Mouse (Mus musculus): ENCODE results near the gene Polg. TPM values are rescaled to one million over a fixed set of nuclear protein-coding genes. Genes with fewer than 3 reads are reported as not detected.

Gene Polg
- polyA plus RNA-seq, 1 experiment from 2014 or later: 32.1 TPM

DNA sequence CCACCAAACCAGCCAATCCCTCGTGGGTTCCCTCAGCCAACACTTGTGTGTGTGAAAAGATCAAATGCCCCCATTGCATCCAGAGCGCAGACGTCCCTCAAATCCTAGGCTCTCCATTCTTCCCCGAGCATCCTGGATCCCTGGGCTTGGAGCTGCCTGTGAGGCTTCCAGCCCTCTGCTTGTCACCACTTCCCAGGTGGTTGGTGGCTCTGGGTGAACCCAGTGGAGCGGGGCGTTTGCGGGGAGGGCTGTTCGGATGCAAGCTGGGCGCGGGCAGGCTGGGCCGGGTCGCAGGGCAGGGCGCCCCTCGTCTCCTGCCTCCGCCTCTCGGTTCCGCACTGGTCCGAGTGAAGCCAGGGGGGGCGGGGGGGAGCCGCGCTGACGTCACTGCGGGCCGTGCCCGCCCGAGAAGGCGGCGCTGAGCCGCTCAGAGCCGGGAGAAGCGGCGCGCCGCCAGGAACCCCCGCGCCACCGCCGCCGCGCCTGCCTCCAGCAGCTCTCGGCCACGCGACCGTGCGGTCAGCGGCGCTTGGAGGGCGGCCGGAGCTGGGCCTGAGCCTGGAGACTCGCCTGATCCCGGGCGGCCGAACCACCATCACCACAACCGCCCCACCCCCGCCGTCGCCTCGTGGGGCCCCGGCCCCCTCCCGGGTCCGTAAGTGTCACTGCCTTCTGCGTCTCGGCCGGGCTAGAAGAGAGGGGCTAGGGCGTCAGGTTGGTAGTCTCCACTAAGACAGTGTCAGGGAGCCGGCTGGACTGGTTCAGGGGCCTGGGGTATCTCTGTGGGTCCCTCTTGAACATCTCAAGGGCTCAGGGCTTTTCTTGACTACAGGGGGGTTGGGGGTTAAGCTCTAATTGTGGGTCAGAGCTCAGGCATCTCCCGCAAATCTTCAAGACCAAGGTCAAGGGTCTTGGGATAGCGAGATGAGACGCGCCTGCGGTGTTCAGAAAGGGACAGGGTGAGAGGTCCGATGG, 33.7 kb upstream of the Polg start:
- Histone ChIP-seq H3K36me3 (ENCODE audit: control insufficient read depth, insufficient read depth, low read length) (no peaks in the 10 kb centered on the region), H3K4me2 (ENCODE audit: low read depth, severe bottlenecking) (0 out of 2 replicates have a peak overlapping the region, but pooled peaks have one; percentile 3), H3K4me3 (ENCODE audit: low read depth, low read length) (no peak overlapping the region), H3K4me1 (ENCODE audit: control insufficient read depth, insufficient read depth, low read length) (peaks cover 10% of the 10 kb centered on the region), H3K27me3 (ENCODE audit: control insufficient read depth, insufficient read depth, low read length) (peaks cover 97% of the 10 kb centered on the region), H3K9ac (ENCODE audit: low read length) (no peak overlapping the region), H3K9me3 (ENCODE audit: control insufficient read depth, low read length) (no peaks in the 10 kb centered on the region), H3K27ac (replicated peaks; ENCODE audit: low read depth, low read length) (no peak overlapping the region)
- DNase-seq (ENCODE audit: low spot score) (no peak), ATAC-seq (ENCODE audit: insufficient number of reproducible peaks, low FRiP score, low TSS enrichment, low read depth) (no peak; the same call in 1 of the 2 replicates)
- under 1% methylated on average over 66 of the region's 72 CpGs for WGBS

DNA sequence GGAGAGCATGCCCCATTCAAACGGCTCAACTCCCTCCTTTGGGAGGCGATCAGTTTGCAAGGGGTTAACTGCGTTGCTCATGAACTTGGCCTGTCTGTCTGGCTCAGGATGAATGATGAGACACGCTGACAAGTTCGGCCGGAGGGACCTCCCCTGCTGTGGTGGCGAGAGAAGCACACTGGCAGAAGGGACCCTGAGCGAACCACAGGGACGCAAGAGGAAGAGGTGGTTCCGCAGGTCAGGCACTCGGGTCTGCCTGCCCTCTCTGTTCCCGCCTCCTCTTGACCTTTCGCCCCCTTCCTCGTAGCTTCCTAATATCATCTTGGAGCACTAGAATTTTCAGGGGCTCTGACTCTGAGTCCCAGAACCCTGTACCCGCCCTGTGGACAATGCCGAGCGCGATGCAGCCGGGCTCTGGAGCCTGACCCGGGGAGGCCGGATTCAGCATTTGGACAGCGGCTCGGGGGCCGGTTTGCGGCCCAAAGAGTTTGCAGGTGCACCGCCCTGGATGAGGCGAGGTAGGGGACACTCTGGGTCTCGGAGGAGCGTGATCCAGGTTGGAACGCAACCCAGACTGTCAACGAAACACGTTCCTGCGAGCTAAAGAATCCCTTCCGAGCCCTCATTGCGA, 32.9 kb upstream of the Polg start:
- no peaks in the 10 kb centered on the region for H3K9me3 ChIP-seq (ENCODE audit: control insufficient read depth, low read length)
- H3K4me2 ChIP-seq (ENCODE audit: low read depth, severe bottlenecking): no peak overlapping the region
- no peak overlapping the region for H3K4me3 ChIP-seq (ENCODE audit: low read depth, low read length)
- DNase-seq (ENCODE audit: low spot score) (peak; percentile 84), ATAC-seq (ENCODE audit: insufficient number of reproducible peaks, low FRiP score, low TSS enrichment, low read depth) (no peak)
- 1% methylated on average over 35 of the region's 35 CpGs for WGBS
- H3K27me3 ChIP-seq (ENCODE audit: control insufficient read depth, insufficient read depth, low read length): peaks cover 97% of the 10 kb centered on the region
- H3K4me1 ChIP-seq (ENCODE audit: control insufficient read depth, insufficient read depth, low read length): peaks cover 6% of the 10 kb centered on the region; the same call in 1 of the 2 replicates
- no peak overlapping the region for H3K27ac ChIP-seq (replicated peaks; ENCODE audit: low read depth, low read length)
- H3K9ac ChIP-seq (ENCODE audit: low read length): no peak overlapping the region
- no peaks in the 10 kb centered on the region for H3K36me3 ChIP-seq (ENCODE audit: control insufficient read depth, insufficient read depth, low read length)

DNA sequence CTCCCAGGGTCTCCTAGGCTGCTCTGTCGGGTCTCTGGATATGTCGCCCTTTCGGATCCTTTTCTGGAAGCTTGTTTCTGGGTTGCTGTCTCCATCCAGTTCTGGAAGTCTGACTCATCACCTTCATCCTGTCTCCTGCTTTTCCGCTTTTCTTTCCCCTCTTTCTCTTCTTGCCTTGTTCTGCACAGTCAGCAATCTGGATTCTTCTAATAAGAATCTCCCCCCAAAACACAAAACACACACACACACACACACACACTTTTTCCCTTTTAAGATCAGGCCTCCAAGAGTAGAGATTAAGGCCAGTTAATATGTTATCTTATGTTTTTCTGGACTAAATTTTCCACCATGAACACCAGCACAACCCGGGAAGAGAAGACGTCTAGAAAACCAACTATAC, 32.2 kb upstream of the Polg start:
- DNase-seq (ENCODE audit: low spot score): no peak
- Histone ChIP-seq H3K4me3 (ENCODE audit: low read depth, low read length) (no peak overlapping the region), H3K27me3 (ENCODE audit: control insufficient read depth, insufficient read depth, low read length) (peaks cover 92% of the 10 kb centered on the region), H3K36me3 (ENCODE audit: control insufficient read depth, insufficient read depth, low read length) (no peaks in the 10 kb centered on the region), H3K4me1 (ENCODE audit: control insufficient read depth, insufficient read depth, low read length) (peaks cover 6% of the 10 kb centered on the region; the same call in 1 of the 2 replicates), H3K9me3 (ENCODE audit: control insufficient read depth, low read length) (no peaks in the 10 kb centered on the region), H3K9ac (ENCODE audit: low read length) (no peak overlapping the region), H3K4me2 (ENCODE audit: low read depth, severe bottlenecking) (no peak overlapping the region), H3K27ac (replicated peaks; ENCODE audit: low read depth, low read length) (no peak overlapping the region)
- no peak for ATAC-seq (ENCODE audit: insufficient number of reproducible peaks, low FRiP score, low TSS enrichment, low read depth)
- 4% methylated on average over 6 of the region's 6 CpGs for WGBS

DNA sequence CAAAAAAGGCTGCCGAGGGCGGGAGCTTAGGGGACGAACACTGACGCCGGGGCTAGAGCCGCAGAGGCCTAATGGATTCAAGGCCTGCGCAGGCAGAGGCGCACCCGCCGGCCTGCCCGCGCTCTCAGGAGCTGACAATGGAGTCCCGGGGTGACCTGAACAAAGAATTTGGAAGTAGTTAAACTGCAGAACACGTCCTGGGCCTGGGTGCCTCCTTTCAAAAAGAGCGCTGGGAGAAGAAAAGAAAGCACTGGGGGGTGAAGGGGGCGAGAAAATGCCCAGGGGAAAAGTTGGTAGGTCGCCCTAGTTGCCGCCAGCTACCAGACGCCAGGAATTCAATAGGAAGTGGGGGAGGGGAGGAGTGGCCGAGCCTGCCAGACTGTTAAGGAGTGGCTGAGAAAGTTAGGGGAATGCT, 31.5 kb upstream of the Polg start:
- Histone ChIP-seq H3K4me2 (ENCODE audit: low read depth, severe bottlenecking) (0 out of 2 replicates have a peak overlapping the region, but pooled peaks have one; percentile 7), H3K9me3 (ENCODE audit: control insufficient read depth, low read length) (no peaks in the 10 kb centered on the region), H3K27ac (replicated peaks; ENCODE audit: low read depth, low read length) (no peak overlapping the region), H3K36me3 (ENCODE audit: control insufficient read depth, insufficient read depth, low read length) (no peaks in the 10 kb centered on the region), H3K9ac (ENCODE audit: low read length) (no peak overlapping the region), H3K4me1 (ENCODE audit: control insufficient read depth, insufficient read depth, low read length) (peaks cover 6% of the 10 kb centered on the region; the same call in 1 of the 2 replicates), H3K27me3 (ENCODE audit: control insufficient read depth, insufficient read depth, low read length) (peaks cover 86% of the 10 kb centered on the region), H3K4me3 (ENCODE audit: low read depth, low read length) (no peak overlapping the region)
- peak; percentile 63 for DNase-seq (ENCODE audit: low spot score)
- WGBS: 1% methylated on average over 20 of the region's 20 CpGs
- ATAC-seq (ENCODE audit: insufficient number of reproducible peaks, low FRiP score, low TSS enrichment, low read depth): no peak

DNA sequence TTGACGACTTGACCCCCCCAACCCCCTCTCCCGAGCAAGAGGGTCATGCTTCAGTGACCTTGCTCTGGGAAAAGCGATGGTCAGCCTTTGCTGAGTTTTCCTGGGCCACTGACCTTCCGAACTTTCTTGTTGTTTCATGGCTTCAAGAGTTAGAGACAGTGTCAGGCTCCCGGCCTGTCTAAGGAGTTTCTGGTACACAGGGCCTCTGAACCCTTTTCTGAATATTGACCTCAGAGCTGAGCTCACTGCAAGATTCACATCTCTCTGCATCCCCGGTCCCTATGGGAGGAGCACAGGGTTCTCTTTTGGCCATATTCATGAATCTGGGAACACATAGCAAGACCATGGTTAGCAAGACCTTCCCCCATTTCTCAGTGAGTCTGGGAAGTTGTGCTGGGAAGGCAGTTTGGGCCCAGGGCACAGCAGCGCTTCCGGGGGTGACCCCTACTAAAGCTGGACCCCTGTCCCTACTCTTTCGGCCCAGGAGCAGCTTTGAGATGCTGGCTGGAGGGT, 30.7 kb upstream of the Polg start:
- Histone ChIP-seq H3K9me3 (ENCODE audit: control insufficient read depth, low read length) (no peaks in the 10 kb centered on the region), H3K27ac (replicated peaks; ENCODE audit: low read depth, low read length) (no peak overlapping the region), H3K4me2 (ENCODE audit: low read depth, severe bottlenecking) (no peak overlapping the region), H3K36me3 (ENCODE audit: control insufficient read depth, insufficient read depth, low read length) (no peaks in the 10 kb centered on the region), H3K9ac (ENCODE audit: low read length) (no peak overlapping the region), H3K4me3 (ENCODE audit: low read depth, low read length) (no peak overlapping the region), H3K4me1 (ENCODE audit: control insufficient read depth, insufficient read depth, low read length) (peaks cover 6% of the 10 kb centered on the region; the same call in 1 of the 2 replicates), H3K27me3 (ENCODE audit: control insufficient read depth, insufficient read depth, low read length) (peaks cover 77% of the 10 kb centered on the region)
- ATAC-seq (ENCODE audit: insufficient number of reproducible peaks, low FRiP score, low TSS enrichment, low read depth) (no peak), DNase-seq (ENCODE audit: low spot score) (no peak)
- WGBS: 4% methylated on average over 9 of the region's 9 CpGs

DNA sequence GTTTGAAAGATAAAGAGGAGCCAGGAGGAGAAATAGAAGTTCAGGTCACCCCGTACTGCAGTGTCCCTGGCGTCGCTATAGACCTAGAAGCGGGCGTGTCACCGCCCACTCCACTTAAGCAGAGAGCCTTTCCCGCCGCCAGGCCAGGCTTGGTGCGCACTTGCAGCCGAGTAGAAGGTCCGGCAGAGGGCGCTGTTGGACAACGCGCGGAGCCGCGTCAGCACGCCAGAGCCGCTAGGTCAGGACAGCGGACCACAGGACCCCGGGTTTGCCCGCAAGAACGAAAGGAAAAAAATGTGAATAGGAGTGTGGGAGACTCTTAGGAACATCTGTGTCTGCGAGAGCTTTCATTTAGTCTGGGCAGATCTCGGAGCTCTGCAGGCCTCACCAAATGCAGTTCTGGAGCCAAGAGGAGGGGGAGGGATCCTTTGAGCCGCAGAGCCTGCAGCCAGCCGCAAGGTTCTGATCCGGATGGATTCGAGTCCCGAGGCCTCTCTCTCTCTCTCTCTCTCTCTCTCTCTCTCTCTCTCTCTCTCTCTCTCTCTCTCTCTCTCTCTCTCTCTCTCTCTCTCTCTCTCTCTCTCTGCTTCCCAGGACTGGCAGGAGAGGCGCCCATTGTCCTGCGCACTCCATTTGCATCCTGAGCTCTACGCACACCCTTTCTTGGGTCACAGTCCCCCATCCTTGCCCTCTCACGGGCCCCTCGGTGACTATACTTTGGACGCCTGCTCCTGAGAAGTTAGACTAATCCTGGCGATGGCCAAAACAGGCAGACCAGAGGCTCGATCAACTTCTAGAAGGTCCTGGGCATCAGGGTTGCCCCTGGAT, 30.0 kb upstream of the Polg start:
- H3K4me2 ChIP-seq (ENCODE audit: low read depth, severe bottlenecking): peak overlapping the region; percentile 5; the same call in 1 of the 2 replicates
- no peaks in the 10 kb centered on the region for H3K36me3 ChIP-seq (ENCODE audit: control insufficient read depth, insufficient read depth, low read length)
- no peaks in the 10 kb centered on the region for H3K9me3 ChIP-seq (ENCODE audit: control insufficient read depth, low read length)
- peaks cover 6% of the 10 kb centered on the region; the same call in 1 of the 2 replicates for H3K4me1 ChIP-seq (ENCODE audit: control insufficient read depth, insufficient read depth, low read length)
- H3K4me3 ChIP-seq (ENCODE audit: low read depth, low read length): no peak overlapping the region
- no peak overlapping the region for H3K27ac ChIP-seq (replicated peaks; ENCODE audit: low read depth, low read length)
- H3K9ac ChIP-seq (ENCODE audit: low read length): no peak overlapping the region
- peak; percentile 49 for ATAC-seq (ENCODE audit: insufficient number of reproducible peaks, low FRiP score, low TSS enrichment, low read depth)
- DNase-seq (ENCODE audit: low spot score): peak; percentile 93
- H3K27me3 ChIP-seq (ENCODE audit: control insufficient read depth, insufficient read depth, low read length): peaks cover 70% of the 10 kb centered on the region
- WGBS: 1% methylated on average over 38 of the region's 38 CpGs

DNA sequence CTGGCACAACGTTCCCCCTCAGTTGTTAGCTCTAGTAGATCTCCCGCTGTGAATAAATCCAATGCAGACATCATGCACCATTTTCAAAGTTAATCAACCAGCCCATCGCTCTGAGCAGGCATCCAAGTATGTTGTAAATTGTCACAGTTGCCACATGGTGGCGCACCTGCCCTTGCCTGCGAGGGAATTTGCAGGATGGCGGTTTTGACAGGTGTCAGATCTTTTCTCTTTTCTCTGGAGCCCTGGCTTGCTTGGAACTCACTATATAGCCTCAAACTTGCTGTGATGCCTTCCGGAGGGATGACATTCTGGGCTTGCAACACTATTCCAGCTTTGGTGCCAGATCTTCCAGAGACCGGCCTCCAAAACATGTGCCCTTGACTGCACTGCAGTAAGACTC, 27.8 kb upstream of the Polg start:
- DNase-seq (ENCODE audit: low spot score): peak; percentile 79
- Histone ChIP-seq H3K27ac (replicated peaks; ENCODE audit: low read depth, low read length) (no peak overlapping the region), H3K9me3 (ENCODE audit: control insufficient read depth, low read length) (no peaks in the 10 kb centered on the region), H3K27me3 (ENCODE audit: control insufficient read depth, insufficient read depth, low read length) (peaks cover 48% of the 10 kb centered on the region), H3K4me2 (ENCODE audit: low read depth, severe bottlenecking) (no peak overlapping the region), H3K4me1 (ENCODE audit: control insufficient read depth, insufficient read depth, low read length) (peaks cover 6% of the 10 kb centered on the region; the same call in 1 of the 2 replicates), H3K9ac (ENCODE audit: low read length) (no peak overlapping the region), H3K36me3 (ENCODE audit: control insufficient read depth, insufficient read depth, low read length) (no peaks in the 10 kb centered on the region), H3K4me3 (ENCODE audit: low read depth, low read length) (no peak overlapping the region)
- 10% methylated on average over 8 of the region's 8 CpGs for WGBS
- no peak for ATAC-seq (ENCODE audit: insufficient number of reproducible peaks, low FRiP score, low TSS enrichment, low read depth)

DNA sequence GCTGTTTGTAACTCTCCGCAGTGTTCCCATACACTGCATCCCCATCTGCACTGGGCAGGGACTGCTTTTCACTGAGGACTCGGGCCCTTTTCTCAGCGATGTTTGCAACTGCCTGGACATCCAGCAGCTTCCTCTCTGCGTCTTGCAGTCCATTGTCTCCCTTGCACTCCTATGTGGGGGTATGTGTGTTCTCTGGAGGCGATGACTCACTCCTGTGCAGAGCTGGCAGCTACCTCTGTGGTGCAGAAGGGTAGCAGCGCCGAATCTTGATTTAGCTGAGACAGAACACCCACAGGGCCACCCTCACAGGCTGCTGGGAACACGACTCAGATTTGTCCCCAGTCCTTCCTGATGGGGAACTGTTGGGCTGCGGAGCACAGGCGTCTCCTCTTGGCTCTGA, 20.4 kb upstream of the Polg start:
- DNase-seq (ENCODE audit: low spot score): no peak
- no peaks in the 10 kb centered on the region for H3K27me3 ChIP-seq (ENCODE audit: control insufficient read depth, insufficient read depth, low read length)
- WGBS: 65% methylated on average over 10 of the region's 10 CpGs

More for the DNA sequence above, 20.4 kb upstream of the Polg start:
- Histone ChIP-seq H3K27ac (replicated peaks; ENCODE audit: low read depth, low read length) (no peak overlapping the region), H3K9me3 (ENCODE audit: control insufficient read depth, low read length) (no peaks in the 10 kb centered on the region), H3K4me3 (ENCODE audit: low read depth, low read length) (no peak overlapping the region), H3K9ac (ENCODE audit: low read length) (no peak overlapping the region), H3K36me3 (ENCODE audit: control insufficient read depth, insufficient read depth, low read length) (no peaks in the 10 kb centered on the region), H3K4me1 (ENCODE audit: control insufficient read depth, insufficient read depth, low read length) (no peaks in the 10 kb centered on the region), H3K4me2 (ENCODE audit: low read depth, severe bottlenecking) (no peak overlapping the region)
- no peak for ATAC-seq (ENCODE audit: insufficient number of reproducible peaks, low FRiP score, low TSS enrichment, low read depth)

All from limb, embryonic 11.5 days (tissue).